Mouse (Mus musculus) adrenal gland, adult 18-20 months (tissue): ENCODE measurements at regions not wholly inside any gene's neighbourhood (a gene's known extent, or its start where the extent isn't known, plus 50 kb on each side); places are given as distances from the start of the nearest gene placed in this dataset.

Experiments
- DNase-seq, 2 experiments: peaks; one replicate each; pipeline ENCODE4 v3.0.0; 2021 to 2022; ENCODE audit warnings: low spot score in 2 of 2

- no peak for DNase-seq
Measured at GRCm38 (mm10) chr9:78881307-78881790, 266.0 kb downstream of the Cd109 start.

- DNase-seq: no peak
Measured at GRCm38 (mm10) chr9:78903211-78903610, 287.9 kb downstream of the Cd109 start.

- DNase-seq: no peak
Measured at GRCm38 (mm10) chr9:78917336-78917735, 302.0 kb downstream of the Cd109 start.

GRCm38 (mm10) chr9:78925977-78926593, 310.7 kb downstream of the Cd109 start:
- no peak for DNase-seq

GRCm38 (mm10) chr9:78941648-78942047, 326.3 kb downstream of the Cd109 start:
- DNase-seq: no peak

GRCm38 (mm10) chr9:78964813-78965212, 349.5 kb downstream of the Cd109 start:
- DNase-seq: no peak

GRCm38 (mm10) chr9:78965226-78965950, 350.0 kb downstream of the Cd109 start:
- no peak for DNase-seq

- no peak for DNase-seq
Measured at GRCm38 (mm10) chr9:78971731-78972130, 356.4 kb downstream of the Cd109 start.

GRCm38 (mm10) chr9:78983734-78984133, 368.4 kb downstream of the Cd109 start:
- DNase-seq: no peak

- no peak for DNase-seq
Measured at GRCm38 (mm10) chr9:78985184-78985864, 370.0 kb downstream of the Cd109 start.

GRCm38 (mm10) chr9:78991310-78991709, 376.0 kb downstream of the Cd109 start:
- DNase-seq: no peak

- DNase-seq: no peak
Measured at GRCm38 (mm10) chr9:79001081-79001480, 385.7 kb downstream of the Cd109 start.

GRCm38 (mm10) chr9:79001930-79002329, 386.6 kb downstream of the Cd109 start:
- no peak for DNase-seq

- no peak for DNase-seq
Measured at GRCm38 (mm10) chr9:79004296-79004980, 389.1 kb downstream of the Cd109 start.

- no peak for DNase-seq
Measured at GRCm38 (mm10) chr9:79022291-79022690, 406.9 kb downstream of the Cd109 start.

GRCm38 (mm10) chr9:79028234-79028633, 412.9 kb downstream of the Cd109 start:
- no peak for DNase-seq

GRCm38 (mm10) chr9:79029456-79029855, 414.1 kb downstream of the Cd109 start:
- DNase-seq: no peak

- DNase-seq: no peak
Measured at GRCm38 (mm10) chr9:79035677-79036076, 420.3 kb downstream of the Cd109 start.

- no peak for DNase-seq
Measured at GRCm38 (mm10) chr9:79037054-79037453, 421.7 kb downstream of the Cd109 start.

- no peak for DNase-seq
Measured at GRCm38 (mm10) chr9:79038971-79039370, 423.6 kb downstream of the Cd109 start.

- DNase-seq: no peak
Measured at GRCm38 (mm10) chr9:79044344-79044743, 429.0 kb downstream of the Cd109 start.
